Mouse (Mus musculus): ENCODE results near the gene Nos1ap. TPM values are rescaled to one million over a fixed set of nuclear protein-coding genes. Genes with fewer than 3 reads are reported as not detected.

Nos1ap gene
- polyA plus RNA-seq, 1 experiment from 2014 or later = 7.9 TPM

DNA sequence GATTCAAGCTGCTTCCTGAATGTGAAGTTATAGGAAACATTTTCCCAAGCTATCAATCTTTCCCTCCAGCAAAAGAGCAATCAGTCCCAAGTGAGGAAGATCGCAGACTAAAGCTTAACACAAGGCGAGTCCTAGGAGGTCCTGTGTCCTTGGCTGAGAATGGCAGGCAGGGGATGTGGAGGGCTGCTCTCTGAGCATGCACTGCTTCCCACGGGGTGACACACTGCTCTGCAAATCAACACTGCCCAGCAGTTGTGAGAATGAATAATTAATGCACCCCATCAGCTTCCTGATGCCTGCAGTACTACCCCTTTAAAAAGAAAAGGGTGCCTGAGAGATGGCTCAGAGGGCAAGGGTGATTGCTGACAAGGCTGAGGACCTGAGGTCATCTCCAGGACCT, 136.2 kb downstream of the Nos1ap start:
- H3K9ac ChIP-seq = no peak overlapping the region
- DNase-seq (no peak), ATAC-seq (ENCODE audit: insufficient read depth) (no peak)
- 28% methylated on average over 3 of the region's 3 CpGs for WGBS
- no peak overlapping the region for H3K27ac ChIP-seq (ENCODE audit: low read depth)
- H3K27me3 ChIP-seq (ENCODE audit: insufficient read depth, low read length) = no peaks in the 10 kb centered on the region
- no peak overlapping the region for H3K4me3 ChIP-seq (ENCODE audit: low read depth, low read length)
- no peaks in the 10 kb centered on the region for H3K9me3 ChIP-seq (ENCODE audit: low read depth, low read length)
- H3K4me1 ChIP-seq (ENCODE audit: insufficient read depth) = peaks cover 5% of the 10 kb centered on the region
- H3K4me2 ChIP-seq = no peak overlapping the region
- no peak for TF ChIP-seq CTCF (IDR thresholded peaks at IDR 0.05; ENCODE audit: low read depth)
- H3K36me3 ChIP-seq (ENCODE audit: insufficient read depth) = no peaks in the 10 kb centered on the region

DNA sequence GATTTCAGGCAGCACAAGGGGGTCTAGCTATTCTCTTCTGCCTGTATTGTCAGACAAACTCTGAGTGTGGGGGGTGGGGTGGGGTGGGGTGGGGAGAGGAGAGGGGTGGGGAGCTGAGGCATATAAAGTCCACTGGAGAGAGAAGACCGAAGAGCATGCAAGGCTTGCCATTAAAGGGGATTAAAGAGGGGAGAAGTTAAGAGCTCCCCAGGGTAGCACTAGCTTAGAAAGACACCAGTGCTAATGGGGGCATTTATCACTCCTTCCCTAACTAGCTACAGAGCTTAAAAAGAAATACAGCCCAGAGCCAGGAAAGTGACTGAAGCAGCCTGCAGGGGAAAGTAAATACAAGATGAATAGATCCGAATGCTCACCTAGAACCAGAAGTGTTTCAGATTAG, 141.4 kb downstream of the Nos1ap start:
- TF ChIP-seq CTCF (IDR thresholded peaks at IDR 0.05; ENCODE audit: low read depth) = no peak
- H3K9me3 ChIP-seq (ENCODE audit: low read depth, low read length) = no peaks in the 10 kb centered on the region

GRCm38 (mm10) chr1:170445458-170445857, 144.2 kb downstream of the Nos1ap start:
- Histone ChIP-seq H3K36me3 (ENCODE audit: insufficient read depth) (no peaks in the 10 kb centered on the region), H3K4me2 (no peak overlapping the region), H3K4me3 (ENCODE audit: low read depth, low read length) (no peak overlapping the region), H3K27ac (ENCODE audit: low read depth) (no peak overlapping the region), H3K4me1 (ENCODE audit: insufficient read depth) (0 out of 2 replicates have a peak, but pooled peaks cover 3% of the 10 kb centered on the region), H3K27me3 (ENCODE audit: insufficient read depth, low read length) (no peaks in the 10 kb centered on the region), H3K9ac (no peak overlapping the region), H3K9me3 (ENCODE audit: low read depth, low read length) (no peaks in the 10 kb centered on the region)
- DNase-seq (no peak), ATAC-seq (ENCODE audit: insufficient read depth) (no peak)
- TF ChIP-seq CTCF (IDR thresholded peaks at IDR 0.05; ENCODE audit: low read depth) = no peak
- 52% methylated on average over 3 of the region's 3 CpGs for WGBS

More for the DNA sequence above, 141.4 kb downstream of the Nos1ap start:
- Histone ChIP-seq H3K27me3 (ENCODE audit: insufficient read depth, low read length) (no peaks in the 10 kb centered on the region), H3K27ac (ENCODE audit: low read depth) (no peak overlapping the region), H3K4me1 (ENCODE audit: insufficient read depth) (peaks cover 3% of the 10 kb centered on the region; the same call in 1 of the 2 replicates), H3K4me3 (ENCODE audit: low read depth, low read length) (no peak overlapping the region), H3K9ac (no peak overlapping the region), H3K36me3 (ENCODE audit: insufficient read depth) (no peaks in the 10 kb centered on the region), H3K4me2 (no peak overlapping the region)
- no peak for ATAC-seq (ENCODE audit: insufficient read depth)
- DNase-seq = no peak
- WGBS = 38% methylated on average over 2 of the region's 2 CpGs

DNA sequence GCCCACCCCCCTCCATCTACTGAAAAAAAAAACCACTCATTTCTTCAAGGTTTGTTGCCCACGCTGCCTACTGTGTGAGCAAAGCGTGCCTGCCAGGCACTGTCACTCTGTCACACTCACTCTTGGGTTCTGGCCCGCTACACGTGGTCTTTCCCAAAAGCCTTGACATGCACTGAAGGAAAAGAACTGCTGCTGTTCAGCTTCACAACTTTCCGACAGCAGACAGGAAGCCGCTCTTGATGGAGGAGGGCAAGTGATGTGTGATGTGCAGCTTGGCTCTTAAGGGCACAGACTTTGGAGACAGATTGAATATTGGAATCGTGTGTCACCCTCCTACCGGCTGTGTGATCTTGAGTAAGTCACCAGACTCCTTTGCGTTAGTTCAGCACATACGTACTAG, 149.3 kb downstream of the Nos1ap start:
- 72% methylated on average over 10 of the region's 10 CpGs for WGBS
- H3K27me3 ChIP-seq (ENCODE audit: insufficient read depth, low read length) = no peaks in the 10 kb centered on the region
- no peak for TF ChIP-seq CTCF (IDR thresholded peaks at IDR 0.05; ENCODE audit: low read depth)

GRCm38 (mm10) chr1:170438471-170439151, 151.1 kb downstream of the Nos1ap start:
- H3K4me3 ChIP-seq (ENCODE audit: low read depth, low read length) = no peak overlapping the region
- H3K4me1 ChIP-seq (ENCODE audit: insufficient read depth) = no peaks in the 10 kb centered on the region
- H3K36me3 ChIP-seq (ENCODE audit: insufficient read depth) = no peaks in the 10 kb centered on the region
- no peaks in the 10 kb centered on the region for H3K9me3 ChIP-seq (ENCODE audit: low read depth, low read length)
- TF ChIP-seq CTCF (IDR thresholded peaks at IDR 0.05; ENCODE audit: low read depth) = no peak
- DNase-seq (no peak), ATAC-seq (ENCODE audit: insufficient read depth) (no peak)
- WGBS = 63% methylated on average over 7 of the region's 7 CpGs
- no peaks in the 10 kb centered on the region for H3K27me3 ChIP-seq (ENCODE audit: insufficient read depth, low read length)
- no peak overlapping the region for H3K4me2 ChIP-seq
- no peak overlapping the region for H3K9ac ChIP-seq
- no peak overlapping the region for H3K27ac ChIP-seq (ENCODE audit: low read depth)

More for the DNA sequence above, 149.3 kb downstream of the Nos1ap start:
- Histone ChIP-seq H3K4me3 (ENCODE audit: low read depth, low read length) (no peak overlapping the region), H3K4me1 (ENCODE audit: insufficient read depth) (no peaks in the 10 kb centered on the region), H3K4me2 (no peak overlapping the region), H3K36me3 (ENCODE audit: insufficient read depth) (no peaks in the 10 kb centered on the region), H3K27ac (ENCODE audit: low read depth) (no peak overlapping the region), H3K9me3 (ENCODE audit: low read depth, low read length) (no peaks in the 10 kb centered on the region), H3K9ac (no peak overlapping the region)
- ATAC-seq (ENCODE audit: insufficient read depth) = no peak
- DNase-seq = no peak

DNA sequence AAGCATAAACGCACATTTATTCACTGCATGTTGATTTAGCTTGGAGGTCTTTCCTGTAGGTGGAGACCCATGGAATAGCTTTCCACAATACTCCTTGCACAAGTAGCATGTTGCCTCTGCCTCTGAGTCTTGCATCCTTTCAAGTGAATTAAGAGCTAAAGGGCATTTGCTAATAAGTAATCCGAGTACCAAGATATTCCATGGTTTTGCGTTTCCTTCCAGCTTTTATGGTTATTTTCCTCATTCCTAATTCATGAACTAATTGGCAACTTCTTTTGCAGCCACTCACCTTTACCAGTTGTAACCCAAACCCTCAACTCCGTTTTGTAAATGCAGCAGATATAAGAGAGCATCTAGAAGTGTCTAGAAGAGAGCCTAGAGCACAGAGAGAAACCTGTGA, 155.5 kb downstream of the Nos1ap start:
- no peak overlapping the region for H3K9ac ChIP-seq
- no peak for ATAC-seq (ENCODE audit: insufficient read depth)
- H3K27ac ChIP-seq (ENCODE audit: low read depth) = no peak overlapping the region
- no peak overlapping the region for H3K4me2 ChIP-seq
- no peak for TF ChIP-seq CTCF (IDR thresholded peaks at IDR 0.05; ENCODE audit: low read depth)
- 84% methylated on average over 4 of the region's 4 CpGs for WGBS
- no peak overlapping the region for H3K4me3 ChIP-seq (ENCODE audit: low read depth, low read length)
- H3K4me1 ChIP-seq (ENCODE audit: insufficient read depth) = no peaks in the 10 kb centered on the region
- no peaks in the 10 kb centered on the region for H3K9me3 ChIP-seq (ENCODE audit: low read depth, low read length)
- H3K36me3 ChIP-seq (ENCODE audit: insufficient read depth) = no peaks in the 10 kb centered on the region
- H3K27me3 ChIP-seq (ENCODE audit: insufficient read depth, low read length) = no peaks in the 10 kb centered on the region
- no peak for DNase-seq

GRCm38 (mm10) chr1:170433661-170434060, 156.0 kb downstream of the Nos1ap start:
- no peak for TF ChIP-seq CTCF (IDR thresholded peaks at IDR 0.05; ENCODE audit: low read depth)
- no peaks in the 10 kb centered on the region for H3K4me1 ChIP-seq (ENCODE audit: insufficient read depth)
- ATAC-seq (ENCODE audit: insufficient read depth) (no peak), DNase-seq (no peak)
- H3K4me3 ChIP-seq (ENCODE audit: low read depth, low read length) = no peak overlapping the region
- no peaks in the 10 kb centered on the region for H3K27me3 ChIP-seq (ENCODE audit: insufficient read depth, low read length)
- no peak overlapping the region for H3K4me2 ChIP-seq
- no peaks in the 10 kb centered on the region for H3K36me3 ChIP-seq (ENCODE audit: insufficient read depth)
- H3K9me3 ChIP-seq (ENCODE audit: low read depth, low read length) = no peaks in the 10 kb centered on the region
- H3K9ac ChIP-seq = no peak overlapping the region
- H3K27ac ChIP-seq (ENCODE audit: low read depth) = no peak overlapping the region

Measured in lung, embryonic 14.5 days (tissue).